Mouse (Mus musculus): ENCODE results near the gene Npr2. TPM values are rescaled to one million over a fixed set of nuclear protein-coding genes. Genes with fewer than 3 reads are reported as not detected.
A peak's percentile ranks its signal among the peaks of the same experiment; 100 is the strongest.

The Npr2 gene
- total and polyA plus RNA-seq, 3 experiments = 0.04 to 6.3 (median 0.44) TPM

DNA sequence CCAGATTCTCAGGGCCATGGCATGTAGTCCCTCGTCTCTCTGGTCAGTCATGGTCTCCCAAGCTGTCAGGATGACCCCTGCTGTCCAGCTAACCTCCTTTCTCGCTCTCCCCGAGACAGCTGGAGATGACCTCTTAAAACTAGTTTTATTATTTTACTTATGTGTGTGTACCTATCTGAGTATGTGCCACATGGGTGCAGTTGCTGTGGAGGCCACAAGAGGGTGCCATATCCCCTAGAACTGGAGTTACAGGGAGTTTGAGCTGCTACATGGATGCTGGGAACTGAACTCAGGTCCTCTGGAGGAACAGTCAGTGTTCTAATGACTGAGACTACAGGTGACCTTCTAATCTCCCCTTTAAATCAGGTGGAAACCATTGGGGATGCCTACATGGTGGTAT lies 18.0 kb downstream of the Npr2 start:
- H3K9me3 ChIP-seq (replicated peaks) = peaks cover 9% of the 10 kb centered on the region
- no peak for DNase-seq (ENCODE audit: low spot score)

GRCm38 (mm10) chr4:43652726-43653125 lies 21.0 kb downstream of the Npr2 start:
- ATAC-seq (ENCODE audit: extremely low read depth, insufficient number of reproducible peaks, low FRiP score, poor library complexity, severe bottlenecking) (no peak), DNase-seq (ENCODE audit: low spot score) (no peak)
- Histone ChIP-seq H3K4me3 (ENCODE audit: low read depth, low read length) (no peak overlapping the region), H3K4me1 (ENCODE audit: insufficient read depth, low read depth, low read length) (peaks cover 15% of the 10 kb centered on the region), H3K27me3 (ENCODE audit: insufficient read depth, low read length) (peaks cover 9% of the 10 kb centered on the region; the same call in 1 of the 2 replicates), H3K9me3 (replicated peaks) (peaks cover 9% of the 10 kb centered on the region), H3K36me3 (replicated peaks) (peaks cover 9% of the 10 kb centered on the region)
- no peak for TF ChIP-seq POLR2AphosphoS5 (IDR thresholded peaks at IDR 0.05; ENCODE audit: insufficient replicate concordance, low read depth, low read length)
- no peak for TF ChIP-seq GATA2 (IDR thresholded peaks at IDR 0.05; ENCODE audit: borderline replicate concordance, low read depth, low read length)
- TF ChIP-seq CTCF (IDR thresholded peaks at IDR 0.05; ENCODE audit: low read depth, low read length) = no peak
- TF ChIP-seq GATA1 (IDR thresholded peaks at IDR 0.05; ENCODE audit: borderline replicate concordance, low read length) = no peak

More for the DNA sequence above, 18.0 kb downstream of the Npr2 start:
- no peaks in the 10 kb centered on the region for H3K4me1 ChIP-seq (ENCODE audit: insufficient read depth, low read depth, low read length)
- H3K27me3 ChIP-seq (ENCODE audit: insufficient read depth, low read length) = peaks cover 27% of the 10 kb centered on the region
- no peak overlapping the region for H3K4me3 ChIP-seq (ENCODE audit: low read depth, low read length)
- TF ChIP-seq GATA1 (IDR thresholded peaks at IDR 0.05; ENCODE audit: borderline replicate concordance, low read length) (no peak), CTCF (IDR thresholded peaks at IDR 0.05; ENCODE audit: low read depth, low read length) (0 out of 2 replicates have a peak, but pooled peaks have one; percentile 13)
- H3K36me3 ChIP-seq (replicated peaks) = peaks cover 7% of the 10 kb centered on the region
- no peak for ATAC-seq (ENCODE audit: extremely low read depth, insufficient number of reproducible peaks, low FRiP score, poor library complexity, severe bottlenecking)

DNA sequence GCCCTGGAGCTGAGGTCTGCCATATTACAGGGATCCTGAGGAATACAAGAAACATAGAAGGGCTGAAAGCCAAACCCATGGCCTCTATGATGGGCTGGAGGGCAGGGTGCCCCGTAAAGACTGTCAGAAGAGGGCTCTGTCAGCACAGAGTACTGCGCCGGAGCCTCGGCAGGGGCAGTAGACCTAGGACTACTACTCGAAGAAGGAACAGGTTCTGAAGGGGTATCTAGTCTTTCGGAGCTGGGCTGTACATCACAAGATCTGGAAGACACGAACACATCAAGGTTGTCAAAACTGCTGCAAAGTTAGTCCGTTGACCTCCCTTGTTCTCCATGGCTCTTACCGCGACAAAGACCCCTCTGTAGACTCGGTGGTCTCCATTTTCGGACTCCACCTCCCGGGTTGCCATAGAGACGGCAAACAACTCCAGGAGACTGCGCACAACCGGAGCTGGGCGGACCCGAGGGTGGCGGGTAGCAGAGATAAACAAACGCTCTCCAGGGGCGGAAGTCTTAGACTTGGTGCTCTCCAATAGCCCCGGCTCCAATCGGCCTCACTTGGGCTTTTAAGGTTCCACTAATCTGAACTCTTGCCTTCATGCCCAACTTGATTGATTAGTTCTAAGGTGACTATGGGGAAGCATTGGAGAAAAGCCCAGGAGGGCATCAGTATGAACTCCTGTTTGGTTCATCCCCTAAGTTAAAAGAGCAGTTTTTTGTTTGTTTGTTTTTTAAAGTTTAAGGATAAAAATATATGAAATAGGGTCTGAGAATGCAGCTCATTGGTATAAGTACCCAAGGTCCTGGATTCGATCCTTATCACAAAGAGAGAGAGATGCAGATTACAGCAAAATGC lies 21.7 kb downstream of the Npr2 start, which contains the start of gene Spag8:
Gene Spag8, minus strand, starts transcription at position 434 of the 855 bp plus-strand sequence.
- Histone ChIP-seq H3K36me3 (replicated peaks) (peaks cover 9% of the 10 kb centered on the region), H3K4me3 (ENCODE audit: low read depth, low read length) (no peak within 1 kb of the TSS), H3K9me3 (replicated peaks) (peaks cover 9% of the 10 kb centered on the region), H3K27me3 (ENCODE audit: insufficient read depth, low read length) (peaks cover 5% of the 10 kb centered on the region; the same call in 1 of the 2 replicates), H3K4me1 (ENCODE audit: insufficient read depth, low read depth, low read length) (peaks cover 15% of the 10 kb centered on the region)
- ATAC-seq (ENCODE audit: extremely low read depth, insufficient number of reproducible peaks, low FRiP score, poor library complexity, severe bottlenecking) (no peak), DNase-seq (ENCODE audit: low spot score) (no peak)
- TF ChIP-seq TAL1 (conservative IDR thresholded peaks at IDR 0.05; ENCODE audit: low read depth, low read length) = no peak
- TF ChIP-seq CTCF (IDR thresholded peaks at IDR 0.05; ENCODE audit: low read depth, low read length) = no peak
- no peak for TF ChIP-seq GATA1 (IDR thresholded peaks at IDR 0.05; ENCODE audit: borderline replicate concordance, low read length)
- no peak for TF ChIP-seq POLR2AphosphoS5 (IDR thresholded peaks at IDR 0.05; ENCODE audit: insufficient replicate concordance, low read depth, low read length)
- no peak for TF ChIP-seq GATA2 (IDR thresholded peaks at IDR 0.05; ENCODE audit: borderline replicate concordance, low read depth, low read length)

DNA sequence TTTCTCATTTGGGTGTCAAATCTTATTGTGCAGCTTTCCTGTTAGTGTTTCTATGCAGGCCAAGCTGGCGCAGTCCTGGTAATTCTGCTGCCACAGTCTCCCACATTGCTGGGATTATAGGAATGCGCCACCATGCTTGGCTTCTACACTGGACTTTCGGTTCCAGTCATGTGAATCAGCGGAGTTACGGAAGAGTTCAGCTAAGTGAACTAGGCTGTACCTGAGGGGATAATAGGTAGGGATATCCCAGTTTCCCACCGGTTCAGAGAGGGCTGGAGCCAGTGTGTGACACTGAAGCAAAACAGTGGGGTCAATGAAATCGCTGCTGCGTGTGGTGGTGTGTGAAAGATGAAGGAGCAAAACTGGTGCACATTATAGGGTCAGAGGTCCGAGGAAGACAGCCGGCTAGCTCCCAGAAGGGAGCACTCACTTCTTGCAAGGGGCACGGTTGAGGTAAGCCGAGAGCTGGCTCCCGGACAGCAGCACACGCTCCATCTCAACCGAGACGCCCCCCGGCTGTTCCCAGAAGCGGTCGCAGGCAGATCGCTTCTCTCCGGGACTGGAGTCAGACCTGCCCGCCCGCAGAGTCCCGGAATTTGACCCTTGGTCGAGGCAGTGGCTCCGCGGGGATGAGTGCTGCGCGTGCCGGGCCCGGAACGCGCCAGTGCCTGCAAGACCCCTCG lies 24.1 kb downstream of the Npr2 start:
- H3K4me1 ChIP-seq (ENCODE audit: insufficient read depth, low read depth, low read length) = peaks cover 15% of the 10 kb centered on the region
- no peaks in the 10 kb centered on the region for H3K9me3 ChIP-seq (replicated peaks)
- H3K36me3 ChIP-seq (replicated peaks) = peaks cover 9% of the 10 kb centered on the region
- no peak for ATAC-seq (ENCODE audit: extremely low read depth, insufficient number of reproducible peaks, low FRiP score, poor library complexity, severe bottlenecking)
- no peak for DNase-seq (ENCODE audit: low spot score)
- H3K27me3 ChIP-seq (ENCODE audit: insufficient read depth, low read length) = peaks cover 23% of the 10 kb centered on the region
- TF ChIP-seq TAL1 (conservative IDR thresholded peaks at IDR 0.05; ENCODE audit: low read depth, low read length) (no peak), GATA1 (IDR thresholded peaks at IDR 0.05; ENCODE audit: borderline replicate concordance, low read length) (no peak), POLR2AphosphoS5 (IDR thresholded peaks at IDR 0.05; ENCODE audit: insufficient replicate concordance, low read depth, low read length) (no peak), GATA2 (IDR thresholded peaks at IDR 0.05; ENCODE audit: borderline replicate concordance, low read depth, low read length) (no peak), CTCF (IDR thresholded peaks at IDR 0.05; ENCODE audit: low read depth, low read length) (no peak)
- H3K4me3 ChIP-seq (ENCODE audit: low read depth, low read length) = peak overlapping the region; percentile 90

DNA sequence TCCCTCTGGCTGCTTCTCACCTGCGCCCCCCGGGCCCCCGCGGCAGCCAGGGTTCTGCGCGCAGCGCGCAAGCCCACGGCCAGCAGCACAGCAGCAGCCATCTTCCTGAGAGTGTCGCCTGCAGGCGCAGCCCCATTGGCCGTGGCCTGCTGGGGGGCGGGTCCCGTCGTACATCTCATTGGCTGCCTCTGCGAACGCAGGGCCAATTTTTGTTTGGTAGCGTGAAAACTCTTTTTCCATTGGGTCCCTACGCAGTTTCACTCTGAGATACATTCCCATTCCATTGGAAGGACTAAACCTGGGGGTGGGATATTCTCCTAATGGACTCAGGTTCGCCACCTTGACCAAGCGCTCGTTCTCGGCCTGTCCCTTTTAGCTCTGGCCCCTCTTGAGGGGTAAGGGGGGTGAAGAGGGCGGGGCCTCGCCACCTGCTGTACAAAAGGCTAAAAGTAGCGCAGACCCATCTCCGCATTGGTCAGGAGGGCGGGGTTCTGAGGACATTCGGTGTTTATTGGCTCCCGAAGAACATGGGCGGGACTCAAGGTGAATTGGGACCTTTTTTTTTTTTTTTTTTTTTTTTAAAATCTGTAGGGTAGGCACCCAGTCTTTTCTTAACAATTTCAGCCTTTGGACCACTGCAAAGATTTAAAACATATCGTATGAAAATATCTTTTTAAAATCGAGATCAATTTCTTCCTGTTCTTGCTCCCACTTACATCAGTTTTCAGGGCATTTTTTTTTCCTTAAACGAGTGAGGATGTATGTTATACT lies 24.8 kb downstream of the Npr2 start, which contains the start of gene Hint2:
Gene Hint2, minus strand, starts transcription at position 128 of the 771 bp plus-strand sequence.
- ATAC-seq (ENCODE audit: extremely low read depth, insufficient number of reproducible peaks, low FRiP score, poor library complexity, severe bottlenecking) (peak; percentile 91), DNase-seq (ENCODE audit: low spot score) (peak; percentile 100)
- Histone ChIP-seq H3K27me3 (ENCODE audit: insufficient read depth, low read length) (peaks cover 30% of the 10 kb centered on the region), H3K36me3 (replicated peaks) (peaks cover 9% of the 10 kb centered on the region), H3K4me1 (ENCODE audit: insufficient read depth, low read depth, low read length) (peaks cover 15% of the 10 kb centered on the region), H3K4me3 (ENCODE audit: low read depth, low read length) (peak within 1 kb of the TSS; percentile 90), H3K9me3 (replicated peaks) (no peaks in the 10 kb centered on the region)
- TF ChIP-seq POLR2AphosphoS5 (IDR thresholded peaks at IDR 0.05; ENCODE audit: insufficient replicate concordance, low read depth, low read length) (no peak), GATA2 (IDR thresholded peaks at IDR 0.05; ENCODE audit: borderline replicate concordance, low read depth, low read length) (no peak), TAL1 (conservative IDR thresholded peaks at IDR 0.05; ENCODE audit: low read depth, low read length) (no peak), CTCF (IDR thresholded peaks at IDR 0.05; ENCODE audit: low read depth, low read length) (no peak), GATA1 (IDR thresholded peaks at IDR 0.05; ENCODE audit: borderline replicate concordance, low read length) (no peak)
